Mouse (Mus musculus) megakaryocyte, embryonic 14.5 days (primary cell): ENCODE results near the gene Slc5a1.

ENCODE experiments used
- FLI1 ChIP-seq: IDR thresholded peaks from 2 replicates; pipeline ENCODE4 v1.6.1; 2012; ENCODE audit warnings: low read length, inconsistent platforms, mixed read lengths
- GATA1 ChIP-seq: IDR thresholded peaks from 3 replicates; pipeline ENCODE4 v1.6.1; 2012; ENCODE audit warnings: mixed read lengths, low read length, inconsistent platforms, borderline replicate concordance

DNA sequence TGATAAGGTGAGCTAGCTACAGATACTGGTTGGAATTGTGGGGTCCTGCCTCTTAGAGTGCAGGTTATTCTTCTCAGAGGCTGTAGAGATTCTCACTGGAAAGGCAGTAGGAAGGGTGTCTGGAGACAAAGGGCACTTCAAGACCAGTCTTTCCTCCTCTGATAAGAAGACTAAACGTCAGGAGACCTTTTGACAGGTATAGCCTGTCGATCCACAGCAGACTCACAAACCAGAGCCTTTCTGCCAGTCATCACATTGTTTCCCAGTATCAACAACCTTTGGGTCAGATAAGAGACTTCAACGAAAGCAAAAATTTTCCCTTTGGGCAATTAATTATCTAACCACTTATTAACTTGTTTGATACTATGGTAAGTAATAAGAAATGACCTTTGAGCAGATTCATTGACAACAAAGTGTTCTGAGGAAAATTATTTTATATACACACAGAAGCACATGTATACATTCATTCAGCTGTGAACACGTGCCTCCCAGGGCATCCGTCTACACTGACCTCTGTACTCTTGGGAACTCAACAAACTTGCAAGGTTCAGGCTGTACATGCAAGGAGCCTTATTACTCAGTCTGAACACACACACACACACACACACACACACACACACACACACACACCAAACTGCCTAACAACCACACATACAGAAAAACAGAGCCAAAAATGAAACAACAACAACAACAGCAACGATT is 27.4 kb upstream of the Slc5a1 start:
- TF ChIP-seq GATA1 (no peak), FLI1 (no peak)
